Mouse (Mus musculus) hindbrain, embryonic 12.5 days (tissue): ENCODE measurements around the gene Erfe. TPM values are rescaled to one million over a fixed set of nuclear protein-coding genes. Genes with fewer than 3 reads are reported as not detected.

ENCODE experiments used
- ATAC-seq: fragments of 200-750 bp; cut with Nextera tagmentation; 2 replicates; pipeline ENCODE4 v1.8.0; 2017; ENCODE audit warnings: moderate TSS enrichment; ENCODE audit not compliant: low FRiP score
- H3K27ac ChIP-seq: fragments of 300-500 bp; sonication (generic); 2 replicates; pipeline ENCODE4 v1.5.1; 2016; ENCODE audit warnings: mild to moderate bottlenecking
- H3K27me3 ChIP-seq: fragments of 300-500 bp; sonication (generic); 2 replicates; pipeline ENCODE4 v1.6.1; 2016; ENCODE audit warnings: mild to moderate bottlenecking
- H3K36me3 ChIP-seq: fragments of 300-500 bp; sonication (generic); 2 replicates; pipeline ENCODE4 v1.6.1; 2016; ENCODE audit warnings: mild to moderate bottlenecking
- H3K4me1 ChIP-seq: fragments of 300-500 bp; sonication (generic); 2 replicates; pipeline ENCODE4 v1.6.1; 2016
- H3K4me2 ChIP-seq: fragments of 300-500 bp; sonication (generic); replicated peaks from 2 replicates; pipeline ENCODE4 v1.6.1; 2016; ENCODE audit warnings: mild to moderate bottlenecking
- H3K4me3 ChIP-seq: fragments of 300-500 bp; sonication (generic); 2 replicates; pipeline ENCODE4 v1.5.1; 2016; ENCODE audit warnings: mild to moderate bottlenecking
- H3K9ac ChIP-seq: fragments of 300-500 bp; sonication (generic); 2 replicates; pipeline ENCODE4 v1.6.1; 2016; ENCODE audit warnings: mild to moderate bottlenecking, moderate library complexity
- H3K9me3 ChIP-seq: fragments of 300-500 bp; sonication (generic); replicated peaks from 2 replicates; pipeline ENCODE4 v1.6.1; 2016; ENCODE audit warnings: mild to moderate bottlenecking
- WGBS: fragments of 180-500 bp; shearing (Covaris S2); methylation state at CpG from one replicate; pipeline ENCODE4 v1.1.7; 2016; 5-methylcytosine and 5-hydroxymethylcytosine counted together
- polyA plus RNA-seq: library from polyadenylated mRNA; unstranded; fragments of >200 nt; fragmentation: Nextera tagmentation; extraction: Ambion mirVana; gene quantifications from 2 replicates; pipeline ENCODE4 v1.2.1, GENCODE M21; 2016

Erfe gene
- polyA plus RNA-seq = 0.49 and 0.90 TPM in 2 replicates

- H3K27ac ChIP-seq = no peak within 1 kb of the TSS
These were observed at the start of gene Erfe for GRCm38 (mm10) chr1:91366215-91367108. Gene Erfe (plus strand): TSS chr1:91366430.

GRCm38 (mm10) chr1:91317656-91318055, 48.6 kb upstream of the Erfe start:
- 86% methylated on average over 6 of the region's 6 CpGs for WGBS
- Histone ChIP-seq H3K27ac (no peak overlapping the region), H3K27me3 (no peaks in the 10 kb centered on the region), H3K9ac (no peak overlapping the region), H3K9me3 (no peaks in the 10 kb centered on the region), H3K4me1 (peaks cover 10% of the 10 kb centered on the region), H3K36me3 (no peaks in the 10 kb centered on the region), H3K4me3 (no peak overlapping the region), H3K4me2 (no peak overlapping the region)
- no peak for ATAC-seq

More at GRCm38 (mm10) chr1:91366215-91367108, at the start of gene Erfe:
- Histone ChIP-seq H3K9ac (peak within 1 kb of the TSS; percentile 54), H3K4me1 (peaks cover 11% of the 10 kb centered on the region), H3K4me3 (peak within 1 kb of the TSS; percentile 36), H3K27me3 (peaks cover 28% of the 10 kb centered on the region), H3K4me2 (peak within 1 kb of the TSS; percentile 73), H3K9me3 (peaks cover 16% of the 10 kb centered on the region; the same call in 1 of the 2 replicates), H3K36me3 (peaks cover 23% of the 10 kb centered on the region)
- under 1% methylated on average over 68 of the region's 68 CpGs for WGBS
- ATAC-seq = 0 out of 2 replicates have a peak, but pooled peaks have one; percentile 35

GRCm38 (mm10) chr1:91321760-91322438, 44.3 kb upstream of the Erfe start, which contains the start of gene Espnl:
Gene Espnl (plus strand): TSS chr1:91322075.
- no peak for ATAC-seq
- WGBS = 72% methylated on average over 19 of the region's 19 CpGs
- H3K27ac ChIP-seq = no peak within 1 kb of the TSS

GRCm38 (mm10) chr1:91324646-91325045, 41.6 kb upstream of the Erfe start:
- Histone ChIP-seq H3K4me2 (no peak overlapping the region), H3K9ac (no peak overlapping the region), H3K27ac (no peak overlapping the region), H3K9me3 (no peaks in the 10 kb centered on the region), H3K4me1 (peaks cover 4% of the 10 kb centered on the region; the same call in 1 of the 2 replicates), H3K27me3 (no peaks in the 10 kb centered on the region), H3K4me3 (no peak overlapping the region), H3K36me3 (no peaks in the 10 kb centered on the region)
- ATAC-seq = no peak
- 58% methylated on average over 2 of the region's 2 CpGs for WGBS

More at GRCm38 (mm10) chr1:91321760-91322438, 44.3 kb upstream of the Erfe start, which contains the start of gene Espnl:
- Histone ChIP-seq H3K9ac (no peak within 1 kb of the TSS), H3K36me3 (no peaks in the 10 kb centered on the region), H3K4me2 (no peak within 1 kb of the TSS), H3K27me3 (no peaks in the 10 kb centered on the region), H3K4me1 (no peaks in the 10 kb centered on the region), H3K9me3 (no peaks in the 10 kb centered on the region), H3K4me3 (no peak within 1 kb of the TSS)

GRCm38 (mm10) chr1:91325488-91326042, 40.7 kb upstream of the Erfe start:
- Histone ChIP-seq H3K9ac (no peak overlapping the region), H3K27ac (no peak overlapping the region), H3K27me3 (no peaks in the 10 kb centered on the region), H3K36me3 (no peaks in the 10 kb centered on the region), H3K9me3 (no peaks in the 10 kb centered on the region), H3K4me2 (no peak overlapping the region), H3K4me3 (no peak overlapping the region), H3K4me1 (peaks cover 4% of the 10 kb centered on the region; the same call in 1 of the 2 replicates)
- no peak for ATAC-seq
- 73% methylated on average over 4 of the region's 4 CpGs for WGBS

- ATAC-seq = no peak
- Histone ChIP-seq H3K36me3 (no peaks in the 10 kb centered on the region), H3K9ac (no peak overlapping the region), H3K4me3 (no peak overlapping the region), H3K27me3 (no peaks in the 10 kb centered on the region), H3K4me2 (no peak overlapping the region), H3K4me1 (peaks cover 4% of the 10 kb centered on the region; the same call in 1 of the 2 replicates), H3K27ac (no peak overlapping the region), H3K9me3 (no peaks in the 10 kb centered on the region)
- 63% methylated on average over 4 of the region's 4 CpGs for whole genome bisulfite sequencing
These were observed 34.1 kb upstream of the Erfe start for GRCm38 (mm10) chr1:91332102-91332501.

- Histone ChIP-seq H3K4me1 (peaks cover 1% of the 10 kb centered on the region; the same call in 1 of the 2 replicates), H3K36me3 (no peaks in the 10 kb centered on the region), H3K4me3 (no peak overlapping the region), H3K27ac (no peak overlapping the region), H3K9ac (no peak overlapping the region), H3K4me2 (no peak overlapping the region), H3K9me3 (no peaks in the 10 kb centered on the region), H3K27me3 (no peaks in the 10 kb centered on the region)
- ATAC-seq = no peak
These were observed 32.6 kb upstream of the Erfe start for GRCm38 (mm10) chr1:91333582-91333981.

- Histone ChIP-seq H3K9ac (no peak overlapping the region), H3K4me2 (no peak overlapping the region), H3K4me3 (no peak overlapping the region), H3K36me3 (no peaks in the 10 kb centered on the region), H3K4me1 (no peaks in the 10 kb centered on the region), H3K9me3 (no peaks in the 10 kb centered on the region), H3K27ac (no peak overlapping the region), H3K27me3 (peaks cover 11% of the 10 kb centered on the region)
- 89% methylated on average over 7 of the region's 7 CpGs for WGBS
- no peak for ATAC-seq
These were observed 28.9 kb upstream of the Erfe start for GRCm38 (mm10) chr1:91337355-91337754.

GRCm38 (mm10) chr1:91344001-91344400, 22.2 kb upstream of the Erfe start:
- Histone ChIP-seq H3K27me3 (peaks cover 55% of the 10 kb centered on the region), H3K36me3 (no peaks in the 10 kb centered on the region), H3K9me3 (no peaks in the 10 kb centered on the region), H3K27ac (no peak overlapping the region), H3K9ac (no peak overlapping the region), H3K4me1 (peaks cover 14% of the 10 kb centered on the region), H3K4me3 (no peak overlapping the region), H3K4me2 (no peak overlapping the region)
- WGBS = 76% methylated on average over 3 of the region's 3 CpGs
- ATAC-seq = no peak

GRCm38 (mm10) chr1:91344921-91345685, 21.1 kb upstream of the Erfe start:
- peak; percentile 32; the same call in 1 of the 2 replicates for ATAC-seq
- Histone ChIP-seq H3K27me3 (peaks cover 55% of the 10 kb centered on the region), H3K4me1 (peaks cover 14% of the 10 kb centered on the region), H3K9me3 (no peaks in the 10 kb centered on the region), H3K27ac (no peak overlapping the region), H3K9ac (peak overlapping the region; percentile 32; the same call in 1 of the 2 replicates), H3K4me3 (peak overlapping the region; percentile 28), H3K4me2 (peak overlapping the region; percentile 57), H3K36me3 (no peaks in the 10 kb centered on the region)
- 2% methylated on average over 68 of the region's 68 CpGs for WGBS

- H3K9ac ChIP-seq = no peak overlapping the region
- H3K9me3 ChIP-seq = no peaks in the 10 kb centered on the region
- peak; percentile 61 for ATAC-seq
- no peaks in the 10 kb centered on the region for H3K36me3 ChIP-seq
- 38% methylated on average over 3 of the region's 3 CpGs for WGBS
- no peak overlapping the region for H3K4me2 ChIP-seq
- H3K4me3 ChIP-seq = no peak overlapping the region
- no peak overlapping the region for H3K27ac ChIP-seq
- H3K4me1 ChIP-seq = peaks cover 14% of the 10 kb centered on the region
- H3K27me3 ChIP-seq = peaks cover 49% of the 10 kb centered on the region
These were observed 19.3 kb upstream of the Erfe start for GRCm38 (mm10) chr1:91346892-91347291.
